Mouse (Mus musculus) heart, adult 8-10 months (tissue): ENCODE measurements around the gene Tmprss12. TPM values are rescaled to one million over a fixed set of nuclear protein-coding genes. Genes with fewer than 3 reads are reported as not detected.
"Not testable (repeated sequence)": the region's sequence is repeated elsewhere in the genome, so short reads cannot be mapped to it uniquely, and the experiment has no call there.

Experiments
- DNase-seq: peaks from one replicate; pipeline ENCODE4 v3.0.0; 2022; ENCODE audit warnings: low spot score
- total RNA-seq, 4 experiments: library from RNA; stranded (reverse); gene quantifications; 2 replicates each; pipeline ENCODE4 v1.2.4; 2022

Gene Tmprss12
- total RNA-seq, 4 experiments from 2014 or later = not detected

DNA sequence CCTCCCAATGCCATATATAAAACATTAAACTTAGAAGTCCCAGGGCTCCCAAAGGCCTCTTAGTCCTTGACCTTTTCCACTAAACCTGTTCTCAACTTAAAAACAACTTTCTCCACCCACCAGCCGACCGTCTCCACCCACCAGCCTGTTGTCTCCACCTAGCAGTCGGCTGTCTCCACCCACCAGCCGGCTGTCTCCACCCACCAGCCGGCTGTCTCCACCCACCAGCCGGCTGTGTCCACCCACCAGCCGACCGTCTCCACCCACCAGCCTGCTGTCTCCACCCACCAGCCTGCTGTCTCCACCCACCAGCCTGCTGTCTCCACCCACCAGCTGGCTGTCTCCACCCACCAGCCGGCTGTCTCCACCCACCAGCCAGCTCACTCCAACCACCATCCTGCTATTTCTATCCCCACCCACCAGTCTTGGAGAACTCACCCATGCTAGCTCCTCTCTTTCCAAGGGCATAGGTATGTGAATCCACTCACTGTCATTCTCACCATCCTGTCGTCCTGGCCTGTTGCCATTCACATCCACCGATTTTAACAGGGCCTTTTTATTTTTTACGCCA lies 43.5 kb downstream of the Tmprss12 start:
- no peak for DNase-seq

- no peak for DNase-seq
Observed at GRCm38 (mm10) chr15:100325235-100325634, 44.6 kb downstream of the Tmprss12 start.

GRCm38 (mm10) chr15:100328089-100328488 lies 47.5 kb downstream of the Tmprss12 start:
- not testable (repeated sequence) for DNase-seq

GRCm38 (mm10) chr15:100329336-100329735 lies 48.7 kb downstream of the Tmprss12 start:
- not testable (repeated sequence) for DNase-seq

GRCm38 (mm10) chr15:100330739-100331138 lies 50.1 kb downstream of the Tmprss12 start:
- DNase-seq = no peak

GRCm38 (mm10) chr15:100332077-100332961 lies 51.7 kb downstream of the Tmprss12 start:
- DNase-seq = not testable (repeated sequence)

- no peak for DNase-seq
Observed at GRCm38 (mm10) chr15:100334629-100335028, 54.0 kb downstream of the Tmprss12 start, which contains the start of gene Mettl7a3. Gene Mettl7a3, plus strand, starts transcription at chr15:100334929.

DNA sequence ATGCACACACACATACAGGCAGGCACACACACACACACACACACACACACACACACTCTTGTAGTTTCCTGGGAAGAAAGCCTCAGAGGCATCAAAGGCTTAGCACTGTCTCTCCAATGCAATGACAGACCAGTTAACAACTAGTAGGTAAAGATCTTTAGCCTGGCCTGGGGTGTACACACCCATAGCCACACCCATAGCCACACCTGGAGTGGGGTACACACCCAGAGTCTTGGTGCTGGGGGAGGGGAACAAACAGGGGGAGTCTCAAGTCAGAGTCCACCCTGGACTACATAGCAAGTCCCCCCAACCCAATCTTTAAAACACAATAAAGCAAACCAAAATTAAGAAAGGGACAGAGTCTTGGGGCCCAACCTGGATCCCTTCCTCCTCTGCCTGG lies 56.7 kb downstream of the Tmprss12 start:
- not testable (repeated sequence) for DNase-seq

GRCm38 (mm10) chr15:100337847-100338246 lies 57.2 kb downstream of the Tmprss12 start:
- DNase-seq = peak; percentile 38

DNA sequence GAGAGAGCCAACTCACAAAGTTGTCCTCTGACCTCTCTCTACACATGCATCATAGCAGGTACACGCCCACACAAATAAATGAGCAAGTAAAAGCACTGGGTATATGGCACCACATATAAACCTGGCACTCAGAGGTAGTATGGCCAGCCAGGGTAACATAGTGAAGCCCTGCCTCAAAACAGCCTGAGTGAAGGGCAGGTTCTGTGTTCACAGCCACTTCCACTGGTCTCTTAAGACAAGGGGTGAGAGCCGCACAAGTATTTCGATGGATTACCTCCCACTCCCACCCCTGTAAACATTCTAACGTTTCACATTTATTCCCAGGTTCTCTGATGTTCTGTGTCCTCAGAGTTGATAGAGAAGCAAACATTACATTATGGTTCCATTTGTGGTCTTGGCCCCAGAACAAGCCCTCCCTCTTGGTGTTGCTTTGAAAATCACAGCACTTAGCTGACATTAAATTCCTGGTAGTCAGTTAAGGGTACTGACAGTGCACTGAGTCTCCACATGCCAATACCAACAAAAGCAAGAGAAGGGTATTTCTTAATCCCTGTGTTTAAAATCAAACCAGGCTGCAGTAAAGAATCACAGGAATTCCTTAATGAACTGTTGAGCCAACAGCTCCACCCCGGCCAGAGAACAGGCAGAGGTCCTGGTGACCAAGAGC lies 60.8 kb downstream of the Tmprss12 start:
- DNase-seq = not testable (repeated sequence)

Other genes with a start within 250 kb of the Tmprss12 start
- 10 to 100 TPM; 19.1 to 25.3 (median 21.9) TPM for gene Dip2b, start 242.2 kb upstream of the Tmprss12 start, total RNA-seq
- 10 to 100 TPM; 51.7 to 67.5 (median 61.6) TPM for gene Atf1, start 53.0 kb upstream of the Tmprss12 start, total RNA-seq
- 10 to 100 TPM; 51.7 to 63.4 (median 54.3) TPM for gene Mettl7a1, start 23.3 kb downstream of the Tmprss12 start, total RNA-seq
- gene Mettl7a3, start 54.1 kb downstream of the Tmprss12 start, total RNA-seq = under 1 TPM in 1 of 4 experiments, not detected in 3; 0.19 TPM
- under 1 TPM in 1 of 4 experiments, not detected in 3; 0.66 TPM for gene Methig1, start 72.3 kb downstream of the Tmprss12 start, total RNA-seq
- gene Mettl7a2, start 72.4 kb downstream of the Tmprss12 start, total RNA-seq = 1 to 10 TPM in 2 of 4 experiments, under 1 TPM in 2; 0.79 to 2.2 (median 0.99) TPM
- gene Higd1c, start 83.7 kb downstream of the Tmprss12 start, total RNA-seq = not detected
- gene Gm5475, start 141.3 kb downstream of the Tmprss12 start, total RNA-seq = not detected
- gene Slc11a2, start 144.2 kb downstream of the Tmprss12 start, total RNA-seq = 10 to 100 TPM; 49.0 to 61.5 (median 51.9) TPM
- gene Letmd1, start 188.2 kb downstream of the Tmprss12 start, total RNA-seq = 10 to 100 TPM; 11.2 to 14.0 (median 11.8) TPM
- 1 to 10 TPM; 2.4 to 3.1 (median 2.7) TPM for gene Csrnp2, start 214.7 kb downstream of the Tmprss12 start, total RNA-seq